Mouse (Mus musculus) spleen, adult 2 months (tissue): ENCODE results near the gene Sema4b.

Experiments
- CTCF ChIP-seq: fragments of 200-500 bp; IDR thresholded peaks from 2 replicates; pipeline ENCODE4 v1.5.1; 2011; ENCODE audit warnings: mild to moderate bottlenecking, inconsistent platforms; ENCODE audit not compliant: insufficient read depth, insufficient read length, insufficient replicate concordance; ENCODE audit errors: extremely low read depth
- POLR2A ChIP-seq: fragments of 200-500 bp; IDR thresholded peaks from 2 replicates; pipeline ENCODE4 v1.6.1; 2011; ENCODE audit warnings: low read depth, low read length, inconsistent platforms

DNA sequence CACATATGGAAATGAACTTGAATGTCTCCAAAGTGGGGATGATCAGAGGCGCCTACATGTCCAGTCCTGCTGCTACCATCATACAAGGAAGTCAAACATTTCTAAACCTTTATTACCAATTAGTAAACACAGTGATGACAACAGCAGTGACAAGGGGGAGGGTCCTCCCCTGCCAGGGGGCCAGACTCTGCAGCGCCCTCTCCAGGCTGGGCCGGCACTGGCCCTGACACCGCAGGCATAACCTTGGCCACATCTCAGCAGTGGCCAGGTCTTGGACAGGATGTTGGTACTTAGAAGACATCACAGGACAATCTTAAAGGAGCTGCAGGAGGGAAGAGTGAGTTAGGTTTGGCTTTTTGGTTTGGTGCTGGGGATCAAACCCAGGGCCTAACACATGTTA is 40.4 kb downstream of the Sema4b start:
- TF ChIP-seq POLR2A (no peak), CTCF (no peak)
